Mouse (Mus musculus): ENCODE data around the gene Gm1123.

DNA sequence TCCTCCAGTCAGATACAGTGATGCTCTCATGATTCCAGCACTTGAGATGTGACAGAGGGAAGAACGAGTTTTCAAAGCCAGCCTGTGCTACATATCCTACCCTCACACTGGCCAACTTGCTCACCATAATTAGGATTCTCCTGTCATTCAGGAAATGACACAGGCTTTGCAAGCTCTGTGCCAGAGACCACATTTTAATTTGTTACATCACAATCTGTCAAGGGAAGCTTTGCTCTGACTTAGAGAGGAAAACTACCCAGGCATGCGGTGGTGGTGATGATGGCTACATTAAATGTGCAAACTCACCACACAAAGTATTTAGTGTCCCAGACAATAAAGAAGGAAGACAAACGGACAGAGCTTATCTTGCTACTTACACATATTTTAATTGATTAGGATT lies 45.8 kb upstream of the Gm1123 start:
- TF ChIP-seq POLR2A (IDR thresholded peaks at IDR 0.05; ENCODE audit: extremely low read depth, insufficient read depth, low read length) (no peak), CTCF (IDR thresholded peaks at IDR 0.05; ENCODE audit: extremely low read depth, insufficient read depth, low read length) (no peak)

All from cortical plate, adult 2 months (tissue).